Mouse (Mus musculus) liver, embryonic 13.5 days (tissue): ENCODE measurements at regions not wholly inside any gene's neighbourhood (a gene's known extent, or its start where the extent isn't known, plus 50 kb on each side); places are given as distances from the start of the nearest gene placed in this dataset.
"Not testable (repeated sequence)": the region's sequence is repeated elsewhere in the genome, so short reads cannot be mapped to it uniquely, and the experiment has no call there.

Experiments used
- ATAC-seq: fragments of 200-750 bp; cut with Nextera tagmentation; 2 replicates; pipeline ENCODE4 v1.8.0; 2017; ENCODE audit warnings: low read depth, mild to moderate bottlenecking, moderate number of reproducible peaks, moderate library complexity
- DNase-seq: peaks from one replicate; pipeline ENCODE4 v3.0.0; 2022
- H3K27ac ChIP-seq: fragments of 300-500 bp; sonication (generic); 2 replicates; pipeline ENCODE4 v1.5.1; 2015; ENCODE audit warnings: moderate library complexity, mild to moderate bottlenecking, inconsistent platforms
- H3K27me3 ChIP-seq: fragments of 300-500 bp; sonication (generic); 2 replicates; pipeline ENCODE4 v1.6.1; 2015; ENCODE audit warnings: mild to moderate bottlenecking, inconsistent platforms
- H3K36me3 ChIP-seq: fragments of 300-500 bp; sonication (generic); 2 replicates; pipeline ENCODE4 v1.6.1; 2015; ENCODE audit warnings: mild to moderate bottlenecking, inconsistent platforms
- H3K4me1 ChIP-seq: fragments of 300-500 bp; sonication (generic); replicated peaks from 2 replicates; pipeline ENCODE4 v1.6.1; 2015; ENCODE audit warnings: inconsistent platforms
- H3K4me2 ChIP-seq: fragments of 300-500 bp; sonication (generic); 2 replicates; pipeline ENCODE4 v1.6.1; 2015; ENCODE audit warnings: inconsistent platforms, mild to moderate bottlenecking, moderate library complexity
- H3K4me3 ChIP-seq: fragments of 300-500 bp; sonication (generic); replicated peaks from 2 replicates; pipeline ENCODE4 v1.5.1; 2015; ENCODE audit warnings: mild to moderate bottlenecking, inconsistent platforms
- H3K9ac ChIP-seq: fragments of 300-500 bp; sonication (generic); 2 replicates; pipeline ENCODE4 v1.6.1; 2015; ENCODE audit warnings: mild to moderate bottlenecking, inconsistent platforms
- H3K9me3 ChIP-seq: fragments of 300-500 bp; sonication (generic); replicated peaks from 2 replicates; pipeline ENCODE4 v1.6.1; 2016; ENCODE audit warnings: inconsistent platforms
- WGBS: fragments of 180-500 bp; shearing (Covaris S2); methylation state at CpG from one replicate; pipeline ENCODE4 v1.1.7; 2015; ENCODE audit not compliant: insufficient replicate concordance; 5-methylcytosine and 5-hydroxymethylcytosine counted together

GRCm38 (mm10) chr6:5663433-5664175 lies 61.8 kb upstream of the Dync1i1 start:
- DNase-seq, result no peak

GRCm38 (mm10) chr6:5645150-5645732 lies 80.2 kb upstream of the Dync1i1 start:
- DNase-seq (no peak), ATAC-seq (no peak)
- Histone ChIP-seq H3K4me1 (no peaks in the 10 kb centered on the region), H3K27ac (no peak overlapping the region), H3K27me3 (no peaks in the 10 kb centered on the region), H3K36me3 (no peaks in the 10 kb centered on the region), H3K4me2 (no peak overlapping the region), H3K9ac (no peak overlapping the region), H3K4me3 (no peak overlapping the region), H3K9me3 (no peaks in the 10 kb centered on the region)
- WGBS, result 16% methylated on average over 9 of the region's 9 CpGs

More at GRCm38 (mm10) chr6:5663433-5664175, 61.8 kb upstream of the Dync1i1 start:
- no peaks in the 10 kb centered on the region for H3K36me3 ChIP-seq
- H3K4me3 ChIP-seq, result no peak overlapping the region
- no peaks in the 10 kb centered on the region for H3K4me1 ChIP-seq
- no peak for ATAC-seq
- no peak overlapping the region for H3K9ac ChIP-seq
- H3K27me3 ChIP-seq, result no peaks in the 10 kb centered on the region
- H3K4me2 ChIP-seq, result no peak overlapping the region
- no peak overlapping the region for H3K27ac ChIP-seq
- WGBS, result 66% methylated on average over 11 of the region's 11 CpGs
- H3K9me3 ChIP-seq, result no peaks in the 10 kb centered on the region

- Histone ChIP-seq H3K4me2 (no peak overlapping the region), H3K4me1 (no peaks in the 10 kb centered on the region), H3K27ac (no peak overlapping the region), H3K27me3 (no peaks in the 10 kb centered on the region), H3K36me3 (no peaks in the 10 kb centered on the region), H3K4me3 (no peak overlapping the region), H3K9me3 (no peaks in the 10 kb centered on the region), H3K9ac (no peak overlapping the region)
- DNase-seq (no peak), ATAC-seq (no peak)
- WGBS, result 66% methylated on average over 9 of the region's 9 CpGs
Measured at GRCm38 (mm10) chr6:5634222-5634621, 91.2 kb upstream of the Dync1i1 start.

GRCm38 (mm10) chr6:5633036-5633708 lies 92.3 kb upstream of the Dync1i1 start:
- Histone ChIP-seq H3K4me1 (no peaks in the 10 kb centered on the region), H3K36me3 (no peaks in the 10 kb centered on the region), H3K9me3 (no peaks in the 10 kb centered on the region), H3K4me2 (no peak overlapping the region), H3K4me3 (no peak overlapping the region), H3K27me3 (no peaks in the 10 kb centered on the region), H3K27ac (no peak overlapping the region), H3K9ac (no peak overlapping the region)
- ATAC-seq (no peak), DNase-seq (no peak)
- WGBS, result 16% methylated on average over 10 of the region's 10 CpGs

GRCm38 (mm10) chr6:5624085-5624484 lies 101.4 kb upstream of the Dync1i1 start:
- H3K4me2 ChIP-seq, result no peak overlapping the region
- no peak overlapping the region for H3K4me3 ChIP-seq
- DNase-seq (no peak), ATAC-seq (no peak)
- H3K27ac ChIP-seq, result no peak overlapping the region
- H3K27me3 ChIP-seq, result no peaks in the 10 kb centered on the region
- H3K9ac ChIP-seq, result no peak overlapping the region
- H3K36me3 ChIP-seq, result no peaks in the 10 kb centered on the region
- 50% methylated on average over 2 of the region's 2 CpGs for WGBS
- H3K9me3 ChIP-seq, result no peaks in the 10 kb centered on the region
- no peaks in the 10 kb centered on the region for H3K4me1 ChIP-seq

GRCm38 (mm10) chr6:5621582-5621981 lies 103.9 kb upstream of the Dync1i1 start:
- ATAC-seq, result no peak
- whole genome bisulfite sequencing, result 64% methylated on average over 3 of the region's 3 CpGs

GRCm38 (mm10) chr6:5594011-5594410 lies 97.9 kb upstream of the Pdk4 start:
- DNase-seq, result no peak

More at GRCm38 (mm10) chr6:5621582-5621981, 103.9 kb upstream of the Dync1i1 start:
- DNase-seq, result no peak
- Histone ChIP-seq H3K9ac (no peak overlapping the region), H3K4me3 (no peak overlapping the region), H3K9me3 (no peaks in the 10 kb centered on the region), H3K27me3 (no peaks in the 10 kb centered on the region), H3K4me1 (no peaks in the 10 kb centered on the region), H3K27ac (no peak overlapping the region), H3K36me3 (no peaks in the 10 kb centered on the region), H3K4me2 (no peak overlapping the region)

GRCm38 (mm10) chr6:5589635-5590034 lies 93.5 kb upstream of the Pdk4 start:
- Histone ChIP-seq H3K36me3 (no peaks in the 10 kb centered on the region), H3K4me3 (no peak overlapping the region), H3K9ac (no peak overlapping the region), H3K9me3 (no peaks in the 10 kb centered on the region), H3K4me1 (no peaks in the 10 kb centered on the region), H3K27me3 (no peaks in the 10 kb centered on the region), H3K27ac (no peak overlapping the region), H3K4me2 (no peak overlapping the region)
- no peak for ATAC-seq
- DNase-seq, result peak; percentile 24
- WGBS, result 5% methylated on average over 10 of the region's 10 CpGs

More at GRCm38 (mm10) chr6:5594011-5594410, 97.9 kb upstream of the Pdk4 start:
- Histone ChIP-seq H3K27me3 (no peaks in the 10 kb centered on the region), H3K4me3 (no peak overlapping the region), H3K36me3 (no peaks in the 10 kb centered on the region), H3K9me3 (no peaks in the 10 kb centered on the region), H3K4me1 (no peaks in the 10 kb centered on the region), H3K4me2 (no peak overlapping the region), H3K27ac (no peak overlapping the region), H3K9ac (no peak overlapping the region)
- no peak for ATAC-seq
- 56% methylated on average over 6 of the region's 6 CpGs for WGBS

GRCm38 (mm10) chr6:5582923-5583525 lies 86.9 kb upstream of the Pdk4 start:
- Histone ChIP-seq H3K4me3 (no peak overlapping the region), H3K9ac (no peak overlapping the region), H3K4me2 (no peak overlapping the region), H3K9me3 (no peaks in the 10 kb centered on the region), H3K36me3 (no peaks in the 10 kb centered on the region), H3K27me3 (no peaks in the 10 kb centered on the region), H3K4me1 (no peaks in the 10 kb centered on the region), H3K27ac (no peak overlapping the region)
- WGBS, result 40% methylated on average over 2 of the region's 2 CpGs
- ATAC-seq (no peak), DNase-seq (no peak)

- 53% methylated on average over 2 of the region's 2 CpGs for WGBS
- not testable (repeated sequence) for H3K27ac ChIP-seq, ATAC-seq, H3K4me2 ChIP-seq, H3K4me1 ChIP-seq, H3K9ac ChIP-seq, DNase-seq, H3K27me3 ChIP-seq, H3K36me3 ChIP-seq, H3K9me3 ChIP-seq, H3K4me3 ChIP-seq
Measured at GRCm38 (mm10) chr6:5576891-5577290, 80.8 kb upstream of the Pdk4 start.

GRCm38 (mm10) chr6:5566582-5566981 lies 70.5 kb upstream of the Pdk4 start:
- Histone ChIP-seq H3K9ac (no peak overlapping the region), H3K4me1 (no peaks in the 10 kb centered on the region), H3K4me2 (no peak overlapping the region), H3K27ac (no peak overlapping the region), H3K4me3 (no peak overlapping the region), H3K36me3 (no peaks in the 10 kb centered on the region), H3K27me3 (no peaks in the 10 kb centered on the region), H3K9me3 (no peaks in the 10 kb centered on the region)
- no peak for ATAC-seq
- DNase-seq, result no peak
- 62% methylated on average over 5 of the region's 5 CpGs for WGBS
